Mouse (Mus musculus): ENCODE data around the gene Fndc3b. TPM values are rescaled to one million over a fixed set of nuclear protein-coding genes. Genes with fewer than 3 reads are reported as not detected.

Gene Fndc3b
- polyA plus RNA-seq, 1 experiment from 2014 or later = 6.7 TPM

- Histone ChIP-seq H3K27ac (ENCODE audit: low read length) (no peak overlapping the region), H3K36me3 (ENCODE audit: control insufficient read depth, insufficient read depth) (no peaks in the 10 kb centered on the region), H3K9ac (replicated peaks; ENCODE audit: low read depth, low read length) (no peak overlapping the region), H3K27me3 (replicated peaks; ENCODE audit: control insufficient read depth, insufficient read depth, low read length) (no peaks in the 10 kb centered on the region), H3K4me1 (replicated peaks; ENCODE audit: control insufficient read depth, insufficient read depth, low read length) (no peaks in the 10 kb centered on the region), H3K4me3 (replicated peaks; ENCODE audit: low read length) (no peak overlapping the region), H3K9me3 (ENCODE audit: control insufficient read depth, low read length) (no peaks in the 10 kb centered on the region), H3K4me2 (ENCODE audit: low read length) (no peak overlapping the region)
- no peak for ATAC-seq
- 78% methylated on average over 3 of the region's 3 CpGs for WGBS
These were observed 156.8 kb downstream of the Fndc3b start for GRCm38 (mm10) chr3:27554325-27554724.

GRCm38 (mm10) chr3:27553781-27554180 lies 157.3 kb downstream of the Fndc3b start:
- H3K4me2 ChIP-seq (ENCODE audit: low read length) = no peak overlapping the region
- no peak overlapping the region for H3K9ac ChIP-seq (replicated peaks; ENCODE audit: low read depth, low read length)
- no peak for ATAC-seq
- H3K4me1 ChIP-seq (replicated peaks; ENCODE audit: control insufficient read depth, insufficient read depth, low read length) = no peaks in the 10 kb centered on the region
- H3K27ac ChIP-seq (ENCODE audit: low read length) = no peak overlapping the region
- no peaks in the 10 kb centered on the region for H3K36me3 ChIP-seq (ENCODE audit: control insufficient read depth, insufficient read depth)
- no peaks in the 10 kb centered on the region for H3K27me3 ChIP-seq (replicated peaks; ENCODE audit: control insufficient read depth, insufficient read depth, low read length)
- no peak overlapping the region for H3K4me3 ChIP-seq (replicated peaks; ENCODE audit: low read length)
- no peaks in the 10 kb centered on the region for H3K9me3 ChIP-seq (ENCODE audit: control insufficient read depth, low read length)
- WGBS = 97% methylated on average over 3 of the region's 3 CpGs

GRCm38 (mm10) chr3:27551005-27551404 lies 160.1 kb downstream of the Fndc3b start:
- 95% methylated on average over 3 of the region's 3 CpGs for WGBS
- H3K9ac ChIP-seq (replicated peaks; ENCODE audit: low read depth, low read length) = no peak overlapping the region
- H3K4me3 ChIP-seq (replicated peaks; ENCODE audit: low read length) = no peak overlapping the region
- no peaks in the 10 kb centered on the region for H3K9me3 ChIP-seq (ENCODE audit: control insufficient read depth, low read length)
- H3K27me3 ChIP-seq (replicated peaks; ENCODE audit: control insufficient read depth, insufficient read depth, low read length) = no peaks in the 10 kb centered on the region
- ATAC-seq = no peak
- H3K27ac ChIP-seq (ENCODE audit: low read length) = no peak overlapping the region
- no peak overlapping the region for H3K4me2 ChIP-seq (ENCODE audit: low read length)
- no peaks in the 10 kb centered on the region for H3K4me1 ChIP-seq (replicated peaks; ENCODE audit: control insufficient read depth, insufficient read depth, low read length)
- no peaks in the 10 kb centered on the region for H3K36me3 ChIP-seq (ENCODE audit: control insufficient read depth, insufficient read depth)

GRCm38 (mm10) chr3:27550409-27550808 lies 160.7 kb downstream of the Fndc3b start:
- ATAC-seq = no peak
- Histone ChIP-seq H3K27ac (ENCODE audit: low read length) (no peak overlapping the region), H3K9me3 (ENCODE audit: control insufficient read depth, low read length) (no peaks in the 10 kb centered on the region), H3K4me1 (replicated peaks; ENCODE audit: control insufficient read depth, insufficient read depth, low read length) (no peaks in the 10 kb centered on the region), H3K4me3 (replicated peaks; ENCODE audit: low read length) (no peak overlapping the region), H3K4me2 (ENCODE audit: low read length) (no peak overlapping the region), H3K36me3 (ENCODE audit: control insufficient read depth, insufficient read depth) (no peaks in the 10 kb centered on the region), H3K9ac (replicated peaks; ENCODE audit: low read depth, low read length) (no peak overlapping the region), H3K27me3 (replicated peaks; ENCODE audit: control insufficient read depth, insufficient read depth, low read length) (no peaks in the 10 kb centered on the region)
- WGBS = 88% methylated on average over 1 of the region's 1 CpGs

GRCm38 (mm10) chr3:27545651-27546050 lies 165.5 kb downstream of the Fndc3b start:
- Histone ChIP-seq H3K4me1 (replicated peaks; ENCODE audit: control insufficient read depth, insufficient read depth, low read length) (0 out of 2 replicates have a peak, but pooled peaks cover 2% of the 10 kb centered on the region), H3K9ac (replicated peaks; ENCODE audit: low read depth, low read length) (no peak overlapping the region), H3K27me3 (replicated peaks; ENCODE audit: control insufficient read depth, insufficient read depth, low read length) (no peaks in the 10 kb centered on the region), H3K4me2 (ENCODE audit: low read length) (no peak overlapping the region), H3K4me3 (replicated peaks; ENCODE audit: low read length) (no peak overlapping the region), H3K27ac (ENCODE audit: low read length) (no peak overlapping the region), H3K9me3 (ENCODE audit: control insufficient read depth, low read length) (no peaks in the 10 kb centered on the region), H3K36me3 (ENCODE audit: control insufficient read depth, insufficient read depth) (no peaks in the 10 kb centered on the region)
- no peak for ATAC-seq
- 91% methylated on average over 3 of the region's 3 CpGs for WGBS

- no peak overlapping the region for H3K9ac ChIP-seq (replicated peaks; ENCODE audit: low read depth, low read length)
- H3K4me1 ChIP-seq (replicated peaks; ENCODE audit: control insufficient read depth, insufficient read depth, low read length) = 0 out of 2 replicates have a peak, but pooled peaks cover 2% of the 10 kb centered on the region
- no peak for ATAC-seq
- H3K27ac ChIP-seq (ENCODE audit: low read length) = no peak overlapping the region
- no peaks in the 10 kb centered on the region for H3K36me3 ChIP-seq (ENCODE audit: control insufficient read depth, insufficient read depth)
- whole genome bisulfite sequencing = 94% methylated on average over 11 of the region's 11 CpGs
- no peak overlapping the region for H3K4me3 ChIP-seq (replicated peaks; ENCODE audit: low read length)
- no peak overlapping the region for H3K4me2 ChIP-seq (ENCODE audit: low read length)
- H3K9me3 ChIP-seq (ENCODE audit: control insufficient read depth, low read length) = no peaks in the 10 kb centered on the region
- H3K27me3 ChIP-seq (replicated peaks; ENCODE audit: control insufficient read depth, insufficient read depth, low read length) = no peaks in the 10 kb centered on the region
These were observed 167.0 kb downstream of the Fndc3b start for GRCm38 (mm10) chr3:27544061-27544460.

GRCm38 (mm10) chr3:27541841-27542240 lies 169.3 kb downstream of the Fndc3b start:
- no peak overlapping the region for H3K4me3 ChIP-seq (replicated peaks; ENCODE audit: low read length)
- H3K27ac ChIP-seq (ENCODE audit: low read length) = no peak overlapping the region
- H3K9me3 ChIP-seq (ENCODE audit: control insufficient read depth, low read length) = no peaks in the 10 kb centered on the region
- H3K4me1 ChIP-seq (replicated peaks; ENCODE audit: control insufficient read depth, insufficient read depth, low read length) = 0 out of 2 replicates have a peak, but pooled peaks cover 2% of the 10 kb centered on the region
- WGBS = 97% methylated on average over 12 of the region's 12 CpGs
- H3K27me3 ChIP-seq (replicated peaks; ENCODE audit: control insufficient read depth, insufficient read depth, low read length) = no peaks in the 10 kb centered on the region
- no peak for ATAC-seq
- H3K9ac ChIP-seq (replicated peaks; ENCODE audit: low read depth, low read length) = no peak overlapping the region
- H3K36me3 ChIP-seq (ENCODE audit: control insufficient read depth, insufficient read depth) = no peaks in the 10 kb centered on the region
- no peak overlapping the region for H3K4me2 ChIP-seq (ENCODE audit: low read length)

GRCm38 (mm10) chr3:27541181-27541580 lies 169.9 kb downstream of the Fndc3b start:
- no peaks in the 10 kb centered on the region for H3K36me3 ChIP-seq (ENCODE audit: control insufficient read depth, insufficient read depth)
- H3K4me2 ChIP-seq (ENCODE audit: low read length) = no peak overlapping the region
- no peaks in the 10 kb centered on the region for H3K27me3 ChIP-seq (replicated peaks; ENCODE audit: control insufficient read depth, insufficient read depth, low read length)
- no peak for ATAC-seq
- no peak overlapping the region for H3K4me3 ChIP-seq (replicated peaks; ENCODE audit: low read length)
- no peak overlapping the region for H3K27ac ChIP-seq (ENCODE audit: low read length)
- H3K9me3 ChIP-seq (ENCODE audit: control insufficient read depth, low read length) = no peaks in the 10 kb centered on the region
- no peak overlapping the region for H3K9ac ChIP-seq (replicated peaks; ENCODE audit: low read depth, low read length)
- 86% methylated on average over 3 of the region's 3 CpGs for WGBS
- H3K4me1 ChIP-seq (replicated peaks; ENCODE audit: control insufficient read depth, insufficient read depth, low read length) = 0 out of 2 replicates have a peak, but pooled peaks cover 2% of the 10 kb centered on the region

GRCm38 (mm10) chr3:27534208-27534607 lies 176.9 kb downstream of the Fndc3b start:
- Histone ChIP-seq H3K36me3 (ENCODE audit: control insufficient read depth, insufficient read depth) (no peaks in the 10 kb centered on the region), H3K4me1 (replicated peaks; ENCODE audit: control insufficient read depth, insufficient read depth, low read length) (no peaks in the 10 kb centered on the region), H3K27ac (ENCODE audit: low read length) (no peak overlapping the region), H3K9me3 (ENCODE audit: control insufficient read depth, low read length) (no peaks in the 10 kb centered on the region), H3K9ac (replicated peaks; ENCODE audit: low read depth, low read length) (no peak overlapping the region), H3K4me2 (ENCODE audit: low read length) (no peak overlapping the region), H3K4me3 (replicated peaks; ENCODE audit: low read length) (no peak overlapping the region), H3K27me3 (replicated peaks; ENCODE audit: control insufficient read depth, insufficient read depth, low read length) (no peaks in the 10 kb centered on the region)
- WGBS = 65% methylated on average over 3 of the region's 3 CpGs
- no peak for ATAC-seq

GRCm38 (mm10) chr3:27533721-27534120 lies 177.4 kb downstream of the Fndc3b start:
- no peak for ATAC-seq
- Histone ChIP-seq H3K4me3 (replicated peaks; ENCODE audit: low read length) (no peak overlapping the region), H3K4me1 (replicated peaks; ENCODE audit: control insufficient read depth, insufficient read depth, low read length) (no peaks in the 10 kb centered on the region), H3K9me3 (ENCODE audit: control insufficient read depth, low read length) (no peaks in the 10 kb centered on the region), H3K9ac (replicated peaks; ENCODE audit: low read depth, low read length) (no peak overlapping the region), H3K4me2 (ENCODE audit: low read length) (no peak overlapping the region), H3K27ac (ENCODE audit: low read length) (no peak overlapping the region), H3K36me3 (ENCODE audit: control insufficient read depth, insufficient read depth) (no peaks in the 10 kb centered on the region), H3K27me3 (replicated peaks; ENCODE audit: control insufficient read depth, insufficient read depth, low read length) (no peaks in the 10 kb centered on the region)
- WGBS = 77% methylated on average over 4 of the region's 4 CpGs

All from forebrain, embryonic 16.5 days (tissue).